Mouse (Mus musculus) cerebellum, adult 11-12 months (tissue): ENCODE measurements at regions not wholly inside any gene's neighbourhood (a gene's known extent, or its start where the extent isn't known, plus 50 kb on each side); places are given as distances from the start of the nearest gene placed in this dataset.
"Not testable (repeated sequence)": the region's sequence is repeated elsewhere in the genome, so short reads cannot be mapped to it uniquely, and the experiment has no call there.

Experiments
- DNase-seq: peaks from one replicate; pipeline ENCODE4 v3.0.0; 2022

DNA sequence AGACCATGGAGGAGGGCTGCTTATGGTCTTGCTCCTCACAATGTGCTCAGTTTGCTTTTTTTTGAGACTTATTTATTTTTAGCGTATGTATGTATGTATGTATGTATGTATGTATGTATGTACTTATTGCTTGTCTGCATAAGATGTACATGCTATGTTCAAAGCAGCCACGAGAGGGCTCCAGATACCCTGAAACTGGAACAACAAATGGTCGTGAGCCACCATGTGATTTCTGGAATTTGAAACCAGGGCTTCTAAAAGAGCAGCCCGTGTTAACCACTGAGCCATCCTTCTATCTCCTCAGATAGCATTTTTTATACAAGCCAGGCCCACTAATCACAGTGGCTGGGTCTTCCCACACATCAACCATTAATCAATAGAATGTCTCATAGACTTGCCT is 611.2 kb downstream of the 5730507C01Rik start:
- DNase-seq, result no peak

GRCm38 (mm10) chr12:19175631-19176030 is 661.3 kb downstream of the 5730507C01Rik start:
- DNase-seq, result no peak

DNA sequence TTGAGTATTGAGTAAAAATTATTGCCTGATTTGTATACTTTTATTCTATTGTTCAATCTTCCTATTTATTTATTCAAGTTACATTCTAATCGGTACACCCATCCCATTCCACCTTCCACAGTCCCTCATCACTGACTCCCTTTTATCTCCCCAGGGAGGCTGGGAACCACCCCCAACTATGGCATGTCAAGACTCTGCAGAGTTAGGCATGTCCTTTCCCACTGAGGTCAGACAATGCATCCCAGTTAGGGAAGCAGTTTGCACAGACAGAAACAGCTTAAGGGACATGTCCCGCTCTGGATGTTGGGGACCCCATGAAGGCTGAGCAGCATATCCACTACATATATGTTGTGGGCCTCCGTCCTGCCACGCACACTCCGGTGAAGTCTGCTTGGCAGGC is 678.1 kb downstream of the 5730507C01Rik start:
- no peak for DNase-seq

GRCm38 (mm10) chr12:19193041-19193440 is 678.7 kb downstream of the 5730507C01Rik start:
- DNase-seq, result not testable (repeated sequence)

- DNase-seq, result not testable (repeated sequence)
Observed at GRCm38 (mm10) chr12:19223996-19224395, 709.7 kb downstream of the 5730507C01Rik start.

DNA sequence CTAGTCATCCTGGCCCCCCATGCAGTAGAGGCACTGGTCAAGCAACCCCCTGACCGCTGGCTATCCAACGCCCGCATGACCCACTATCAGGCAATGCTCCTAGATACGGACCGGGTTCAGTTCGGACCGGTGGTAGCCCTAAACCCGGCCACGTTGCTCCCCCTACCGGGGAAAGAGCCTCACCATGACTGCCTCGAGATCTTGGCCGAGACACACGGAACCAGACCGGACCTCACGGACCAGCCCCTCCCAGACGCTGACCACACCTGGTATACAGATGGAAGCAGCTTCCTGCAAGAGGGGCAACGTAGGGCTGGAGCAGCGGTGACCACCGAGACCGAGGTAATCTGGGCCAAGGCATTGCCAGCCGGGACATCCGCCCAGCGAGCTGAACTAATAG is 707.6 kb upstream of the Gm21863 start:
- DNase-seq, result peak; percentile 11

DNA sequence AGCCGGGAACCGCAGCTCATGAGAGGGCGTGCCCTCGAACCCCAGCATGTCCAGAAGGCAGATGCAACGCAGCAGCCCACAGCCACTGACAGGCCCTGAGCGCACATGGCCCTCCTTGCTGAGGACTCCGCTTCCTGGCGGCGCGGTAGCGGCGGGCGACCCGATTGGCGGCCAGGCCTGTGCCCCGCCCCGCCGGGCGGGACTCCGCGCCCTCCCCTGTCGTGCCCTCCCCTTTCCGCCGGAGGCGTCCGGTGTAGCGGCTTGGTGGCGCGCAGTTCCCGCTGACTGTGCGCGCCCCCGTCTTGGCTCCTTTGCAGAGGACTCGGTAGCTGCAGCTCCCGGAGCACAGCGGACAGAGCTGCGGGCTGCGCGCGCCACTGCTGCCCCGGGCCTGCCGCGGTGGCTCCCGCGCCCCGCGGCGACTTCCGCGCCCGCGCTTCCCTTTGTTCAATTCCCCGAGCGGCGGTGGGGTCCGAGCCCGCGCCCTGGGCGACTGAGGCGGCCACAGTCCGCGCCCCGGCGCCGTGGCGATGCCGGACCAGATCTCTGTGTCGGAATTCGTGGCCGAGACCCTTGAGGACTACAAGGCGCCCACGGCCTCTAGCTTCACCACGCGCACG is 665.9 kb upstream of the Gm21863 start:
- peak; percentile 4 for DNase-seq

GRCm38 (mm10) chr12:19289038-19289437 is 665.3 kb upstream of the Gm21863 start:
- not testable (repeated sequence) for DNase-seq

- DNase-seq, result not testable (repeated sequence)
Observed at GRCm38 (mm10) chr12:19292068-19292770, 662.1 kb upstream of the Gm21863 start.
